Mouse (Mus musculus): ENCODE results near the gene Cav2.

The Cav2 gene

GRCm38 (mm10) chr6:17280939-17281756, at the start of gene Cav2:
Gene Cav2 (plus strand): TSS chr6:17281185.
- peak; percentile 97 for DNase-seq (ENCODE audit: inconsistent ontology term)

- no peak for DNase-seq (ENCODE audit: inconsistent ontology term)
Observed at GRCm38 (mm10) chr6:17239693-17240092, 41.3 kb upstream of the Cav2 start.

- no peak for DNase-seq (ENCODE audit: inconsistent ontology term)
Observed at GRCm38 (mm10) chr6:17241013-17241412, 40.0 kb upstream of the Cav2 start.

GRCm38 (mm10) chr6:17246959-17247358, 34.0 kb upstream of the Cav2 start:
- no peak for DNase-seq (ENCODE audit: inconsistent ontology term)

- DNase-seq (ENCODE audit: inconsistent ontology term): peak; percentile 23
Observed at GRCm38 (mm10) chr6:17247673-17248072, 33.3 kb upstream of the Cav2 start.

GRCm38 (mm10) chr6:17248241-17248640, 32.7 kb upstream of the Cav2 start:
- peak; percentile 90 for DNase-seq (ENCODE audit: inconsistent ontology term)

- no peak for DNase-seq (ENCODE audit: inconsistent ontology term)
Observed at GRCm38 (mm10) chr6:17251958-17252357, 29.0 kb upstream of the Cav2 start.

GRCm38 (mm10) chr6:17258142-17258541, 22.8 kb upstream of the Cav2 start:
- DNase-seq (ENCODE audit: inconsistent ontology term): no peak

GRCm38 (mm10) chr6:17258911-17259310, 22.1 kb upstream of the Cav2 start:
- DNase-seq (ENCODE audit: inconsistent ontology term): no peak

GRCm38 (mm10) chr6:17262786-17263185, 18.2 kb upstream of the Cav2 start:
- no peak for DNase-seq (ENCODE audit: inconsistent ontology term)

GRCm38 (mm10) chr6:17265043-17265442, 15.9 kb upstream of the Cav2 start:
- DNase-seq (ENCODE audit: inconsistent ontology term): no peak

- peak; percentile 53 for DNase-seq (ENCODE audit: inconsistent ontology term)
Observed at GRCm38 (mm10) chr6:17266466-17266865, 14.5 kb upstream of the Cav2 start.

- no peak for DNase-seq (ENCODE audit: inconsistent ontology term)
Observed at GRCm38 (mm10) chr6:17278366-17278765, 2.6 kb upstream of the Cav2 start.

- peak; percentile 11 for DNase-seq (ENCODE audit: inconsistent ontology term)
Observed at GRCm38 (mm10) chr6:17281757-17282092, 740 bp downstream of the Cav2 start.

- peak; percentile 47 for DNase-seq (ENCODE audit: inconsistent ontology term)
Observed at GRCm38 (mm10) chr6:17282159-17282558, 1.2 kb downstream of the Cav2 start.

- peak; percentile 17 for DNase-seq (ENCODE audit: inconsistent ontology term)
Observed at GRCm38 (mm10) chr6:17283834-17284233, 2.8 kb downstream of the Cav2 start.

GRCm38 (mm10) chr6:17286381-17286780, 5.4 kb downstream of the Cav2 start:
- DNase-seq (ENCODE audit: inconsistent ontology term): no peak

GRCm38 (mm10) chr6:17295116-17295515, 14.1 kb downstream of the Cav2 start:
- no peak for DNase-seq (ENCODE audit: inconsistent ontology term)

GRCm38 (mm10) chr6:17305954-17306601, 25.1 kb downstream of the Cav2 start, which contains the start of gene Cav1:
Gene Cav1 (plus strand): TSS chr6:17306335.
- peak; percentile 95 for DNase-seq (ENCODE audit: inconsistent ontology term)

GRCm38 (mm10) chr6:17306602-17307325, 25.8 kb downstream of the Cav2 start:
- peak; percentile 63 for DNase-seq (ENCODE audit: inconsistent ontology term)

- peak; percentile 92 for DNase-seq (ENCODE audit: inconsistent ontology term)
Observed at GRCm38 (mm10) chr6:17307461-17308115, 26.6 kb downstream of the Cav2 start.

- peak; percentile 44 for DNase-seq (ENCODE audit: inconsistent ontology term)
Observed at GRCm38 (mm10) chr6:17308661-17309060, 27.7 kb downstream of the Cav2 start.
